Mouse (Mus musculus): ENCODE measurements around the gene Elovl7.
A peak's percentile ranks its signal among the peaks of the same experiment; 100 is the strongest.

DNA sequence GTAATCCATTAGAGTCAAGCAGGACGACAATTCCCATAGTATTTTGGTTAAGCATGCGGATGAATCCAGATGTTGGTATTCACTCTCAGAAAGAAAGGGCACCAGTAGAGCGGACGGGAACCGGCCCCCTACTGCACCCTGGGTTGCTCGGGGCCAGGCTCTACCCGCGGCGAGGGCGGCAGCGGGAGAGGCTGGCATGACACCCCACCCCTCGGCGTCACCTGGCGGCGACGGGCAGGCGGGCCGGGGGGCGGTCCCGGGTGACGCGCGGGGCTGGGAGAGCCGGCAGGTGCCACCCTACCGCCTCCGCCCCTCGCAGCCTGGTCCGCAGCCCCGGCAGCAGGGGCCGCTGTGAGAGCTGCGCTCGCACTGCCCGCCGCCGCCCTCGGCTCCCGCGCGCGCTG, at the start of gene Elovl7:
- peak; percentile 36 for TF ChIP-seq CTCF (IDR thresholded peaks at IDR 0.05; ENCODE audit: low read depth)
- TF ChIP-seq EP300 (IDR thresholded peaks at IDR 0.05; ENCODE audit: low read depth): no peak

All from liver, postnatal 0 days (tissue).